Mouse (Mus musculus): ENCODE data around the gene Astn2.

The Astn2 gene

GRCm38 (mm10) chr4:65959188-65959759, 445.1 kb downstream of the Astn2 start:
- DNase-seq = no peak

GRCm38 (mm10) chr4:65958369-65959187, 445.8 kb downstream of the Astn2 start:
- no peak for DNase-seq

- DNase-seq = no peak
Measured at GRCm38 (mm10) chr4:65951918-65952317, 452.5 kb downstream of the Astn2 start.

GRCm38 (mm10) chr4:65947141-65947649, 457.2 kb downstream of the Astn2 start:
- no peak for DNase-seq

GRCm38 (mm10) chr4:65946021-65946420, 458.4 kb downstream of the Astn2 start:
- no peak for DNase-seq

- no peak for DNase-seq
Measured at GRCm38 (mm10) chr4:65930901-65931300, 473.5 kb downstream of the Astn2 start.

- no peak for DNase-seq
Measured at GRCm38 (mm10) chr4:65920294-65920693, 484.1 kb downstream of the Astn2 start.

GRCm38 (mm10) chr4:65916027-65917008, 488.1 kb downstream of the Astn2 start:
- no peak for DNase-seq

- no peak for DNase-seq
Measured at GRCm38 (mm10) chr4:65912247-65912942, 492.0 kb downstream of the Astn2 start.

GRCm38 (mm10) chr4:65907660-65908059, 496.8 kb downstream of the Astn2 start:
- no peak for DNase-seq

- no peak for DNase-seq
Measured at GRCm38 (mm10) chr4:65904963-65905362, 499.4 kb downstream of the Astn2 start.

GRCm38 (mm10) chr4:65896092-65897027, 508.1 kb downstream of the Astn2 start:
- DNase-seq = no peak

GRCm38 (mm10) chr4:65888332-65888993, 515.9 kb downstream of the Astn2 start:
- DNase-seq = no peak

GRCm38 (mm10) chr4:65886862-65887261, 517.5 kb downstream of the Astn2 start:
- no peak for DNase-seq

- no peak for DNase-seq
Measured at GRCm38 (mm10) chr4:65885921-65886320, 518.5 kb downstream of the Astn2 start.

- DNase-seq = no peak
Measured at GRCm38 (mm10) chr4:65874236-65874781, 530.1 kb downstream of the Astn2 start.

- DNase-seq = no peak
Measured at GRCm38 (mm10) chr4:65864551-65864950, 539.9 kb downstream of the Astn2 start.

GRCm38 (mm10) chr4:65843191-65843590, 561.2 kb downstream of the Astn2 start:
- DNase-seq = no peak

- no peak for DNase-seq
Measured at GRCm38 (mm10) chr4:65839550-65840000, 564.8 kb downstream of the Astn2 start.

- no peak for DNase-seq
Measured at GRCm38 (mm10) chr4:65838781-65839180, 565.6 kb downstream of the Astn2 start.
